Comparison of ENCODE assay signal across 18 mouse cellular contexts in the genomic region with DNA sequence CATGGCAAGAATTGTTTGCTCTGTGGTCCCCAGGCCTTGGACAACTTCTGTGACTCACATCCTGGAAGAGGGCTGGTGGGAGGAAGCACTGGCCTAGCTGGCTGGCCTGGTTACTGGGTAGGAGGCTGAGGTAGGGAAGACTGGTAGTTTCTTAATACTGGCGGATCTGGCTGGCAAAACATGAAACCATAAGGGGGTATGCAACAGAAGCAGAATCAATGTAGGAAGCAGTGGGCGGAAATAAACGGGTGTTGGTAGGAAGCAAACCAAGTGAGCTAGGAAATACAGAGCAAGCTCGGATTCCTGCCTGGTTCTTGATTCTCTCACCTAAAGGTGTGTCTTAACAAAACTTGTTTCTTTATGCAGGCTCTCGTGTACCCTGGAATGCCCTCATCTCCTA. TPM values are rescaled to one million over a fixed set of nuclear protein-coding genes. Genes with fewer than 3 reads are reported as not detected.
"Had no signal": no experiment of that assay in that cellular context is flagged by ENCODE, and none has a peak within 500 bp of the region (broad histone marks: within the 10 kb centered on the region; RNA-seq: fewer than 3 reads in every experiment).

No protein-coding gene starts in this region.

- ATAC-seq: intestine, embryonic 16.5 days had no signal

- H3K4me2 ChIP-seq: kidney, embryonic 15.5 days; limb, embryonic 13.5 days; liver, embryonic 15.5 days; neural tube, embryonic 15.5 days had no signal

- H3K9ac ChIP-seq: kidney, embryonic 15.5 days; limb, embryonic 13.5 days; liver, embryonic 15.5 days; neural tube, embryonic 15.5 days had no signal

- H3K27me3 ChIP-seq: kidney, embryonic 15.5 days; liver, embryonic 15.5 days; neural tube, embryonic 15.5 days had no signal

- DNase-seq: kidney, adult 2 months; kidney, postnatal 14 days; left cerebral cortex, postnatal 4 days; lung, adult 2 months; lung, postnatal 10 days; lung, postnatal 4 days; midbrain, embryonic 14.5 days; thymus, adult 18-20 months; thymus, postnatal 14 days had no signal

- H3K4me1 ChIP-seq: liver, embryonic 15.5 days had no signal

- H3K9me3 ChIP-seq: kidney, embryonic 15.5 days; limb, embryonic 13.5 days; liver, embryonic 15.5 days; midbrain, embryonic 10.5 days; neural tube, embryonic 15.5 days had no signal

- H3K36me3 ChIP-seq: kidney, embryonic 15.5 days; limb, embryonic 13.5 days; liver, embryonic 15.5 days; midbrain, embryonic 10.5 days had no signal

- H3K4me3 ChIP-seq: kidney, embryonic 15.5 days; limb, embryonic 13.5 days; liver, embryonic 15.5 days; midbrain, embryonic 10.5 days; myocyte; neural tube, embryonic 15.5 days had no signal

- H3K27ac ChIP-seq: kidney, embryonic 15.5 days; limb, embryonic 13.5 days; liver, embryonic 15.5 days; midbrain, embryonic 10.5 days; neural tube, embryonic 15.5 days had no signal

RNA-seq across cellular contexts. Expression of a gene that starts 49.1 kb away (rescaled TPM):
- total RNA-seq: megakaryocyte, adult 5-6 weeks had no signal
- polyA plus RNA-seq: myocyte; spleen, adult 2 months had no signal
